In genomic region chr17:6781273-6781672, GRCm38 (mm10) we compare ENCODE assay signal across 8 mouse cellular contexts. TPM values are rescaled to one million over a fixed set of nuclear protein-coding genes. Genes with fewer than 3 reads are reported as not detected.
DNase-seq lines count a peak whose midpoint lies in the region; ATAC-seq and TF ChIP-seq lines count a peak whose summit lies in the region.

No protein-coding gene starts in this region.

- no peak for TF ChIP-seq CTCF in kidney, postnatal 0 days (IDR thresholded peaks at IDR 0.05; ENCODE audit: low read depth)
- TF ChIP-seq CTCF in cortical plate, adult 2 months (IDR thresholded peaks at IDR 0.05; ENCODE audit: extremely low read depth, insufficient read depth, low read length) = no peak
- TF ChIP-seq CTCF in hindbrain, postnatal 0 days (IDR thresholded peaks at IDR 0.05; ENCODE audit: low read depth) = no peak

- peak overlapping the region; percentile 87 for H3K4me2 ChIP-seq in kidney, postnatal 0 days (ENCODE audit: low read length)
- peak overlapping the region; percentile 97 for H3K4me2 ChIP-seq in hindbrain, postnatal 0 days (ENCODE audit: low read depth, low read length)
- peak overlapping the region; percentile 94 for H3K4me2 ChIP-seq in neural tube, embryonic 12.5 days (replicated peaks)

- no peaks in the 10 kb centered on the region for H3K36me3 ChIP-seq in kidney, postnatal 0 days (ENCODE audit: insufficient read depth, low read length)
- no peaks in the 10 kb centered on the region for H3K36me3 ChIP-seq in hindbrain, postnatal 0 days (ENCODE audit: insufficient read depth, low read length)
- H3K36me3 ChIP-seq in neural tube, embryonic 12.5 days = no peaks in the 10 kb centered on the region

- TF ChIP-seq POLR2A in cortical plate, adult 2 months (IDR thresholded peaks at IDR 0.05; ENCODE audit: extremely low read depth, insufficient read depth, low read length) = no peak

- DNase-seq in kidney, postnatal 0 days (ENCODE audit: low spot score) = no peak
- DNase-seq in kidney, adult 18-20 months = no peak
- DNase-seq in hindbrain, postnatal 0 days (ENCODE audit: low spot score) = no peak
- DNase-seq in frontal cortex, postnatal 25 days (ENCODE audit: low spot score in 2 of 2) = no peak
- DNase-seq in left cerebral cortex, postnatal 4 days = no peak

- H3K27ac ChIP-seq in kidney, postnatal 0 days = peak overlapping the region; percentile 85
- H3K27ac ChIP-seq in cortical plate, adult 2 months (ENCODE audit: insufficient read depth, low read length) = no peak overlapping the region
- H3K27ac ChIP-seq in hindbrain, postnatal 0 days = no peak overlapping the region
- H3K27ac ChIP-seq in neural tube, embryonic 12.5 days = no peak overlapping the region

- no peaks in the 10 kb centered on the region for H3K27me3 ChIP-seq in kidney, postnatal 0 days (ENCODE audit: insufficient read depth, low read length)
- no peaks in the 10 kb centered on the region for H3K27me3 ChIP-seq in hindbrain, postnatal 0 days (ENCODE audit: insufficient read depth, low read length)
- H3K27me3 ChIP-seq in neural tube, embryonic 12.5 days (replicated peaks) = peaks cover 5% of the 10 kb centered on the region

- H3K9me3 ChIP-seq in kidney, postnatal 0 days (replicated peaks; ENCODE audit: low read length) = no peaks in the 10 kb centered on the region
- H3K9me3 ChIP-seq in hindbrain, postnatal 0 days (ENCODE audit: low read length) = no peaks in the 10 kb centered on the region
- H3K9me3 ChIP-seq in neural tube, embryonic 12.5 days = no peaks in the 10 kb centered on the region

- H3K4me3 ChIP-seq in kidney, postnatal 0 days (replicated peaks; ENCODE audit: low read depth, low read length) = peak overlapping the region; percentile 88
- peak overlapping the region; percentile 70; the same call in 1 of the 2 replicates for H3K4me3 ChIP-seq in cortical plate, adult 2 months (ENCODE audit: insufficient read depth, low read length)
- H3K4me3 ChIP-seq in hindbrain, postnatal 0 days (ENCODE audit: low read length) = peak overlapping the region; percentile 72
- peak overlapping the region; percentile 25 for H3K4me3 ChIP-seq in neural tube, embryonic 12.5 days

- peaks cover 13% of the 10 kb centered on the region for H3K4me1 ChIP-seq in kidney, postnatal 0 days (replicated peaks; ENCODE audit: insufficient read depth, low read length)
- H3K4me1 ChIP-seq in cortical plate, adult 2 months (ENCODE audit: control insufficient read depth, insufficient read depth, low read length) = no peaks in the 10 kb centered on the region
- peaks cover 14% of the 10 kb centered on the region; the same call in 1 of the 2 replicates for H3K4me1 ChIP-seq in hindbrain, postnatal 0 days (ENCODE audit: insufficient read depth, low read length)
- peaks cover 39% of the 10 kb centered on the region for H3K4me1 ChIP-seq in neural tube, embryonic 12.5 days

- intact Hi-C loops in left cerebral cortex, postnatal 4 days (cut with DNase I) = loop anchor here (10.0 kb wide), 1 partner anchor 104 kb away; no protein-coding TSS in a partner anchor

- 40% methylated on average over 6 of the region's 6 CpGs for WGBS in kidney, postnatal 0 days
- 37% methylated on average over 6 of the region's 6 CpGs for WGBS in hindbrain, postnatal 0 days
- WGBS in neural tube, embryonic 12.5 days = 43% methylated on average over 6 of the region's 6 CpGs

- no peak for ATAC-seq in kidney, postnatal 0 days (replicated peaks; ENCODE audit: low FRiP score, low read depth)
- no peak for ATAC-seq in hindbrain, postnatal 0 days
- ATAC-seq in neural tube, embryonic 12.5 days (ENCODE audit: low FRiP score, low read depth) = no peak
- ATAC-seq in megakaryocyte progenitor cell, adult 5-6 weeks (replicated peaks; ENCODE audit: poor library complexity) = no peak

- H3K9ac ChIP-seq in kidney, postnatal 0 days (ENCODE audit: low read depth, low read length) = peak overlapping the region; percentile 91; the same call in 1 of the 2 replicates
- no peak overlapping the region for H3K9ac ChIP-seq in hindbrain, postnatal 0 days (replicated peaks; ENCODE audit: low read length)
- no peak overlapping the region for H3K9ac ChIP-seq in neural tube, embryonic 12.5 days

RNA-seq across cellular contexts. Expression of gene Ezr, which starts 1.3 kb away (rescaled TPM):
- polyA plus RNA-seq in kidney, postnatal 0 days (2015; fragmentation: Nextera tagmentation; extraction: Ambion mirVana) = 281 and 313 TPM in 2 replicates
- 53.2 and 56.4 TPM in 2 replicates for polyA plus RNA-seq in cortical plate, adult 2 months (2012; rRNA removed)
- total RNA-seq in hindbrain, postnatal 0 days (2014; rRNA removed) = 44.7 and 52.6 TPM in 2 replicates
- 62.4 and 72.7 TPM in 2 replicates for polyA plus RNA-seq in hindbrain, postnatal 0 days (2015; fragmentation: Nextera tagmentation; extraction: Ambion mirVana)
- 67.1 and 87.8 TPM in 2 replicates for polyA plus RNA-seq in neural tube, embryonic 12.5 days (2016; fragmentation: Nextera tagmentation; extraction: Ambion mirVana)
- total RNA-seq in left cerebral cortex, postnatal 4 days (2021) = 10 to 100 TPM; 17.4 to 19.9 TPM
- total RNA-seq in megakaryocyte progenitor cell, adult 5-6 weeks (2015) = 43.8 and 45.3 TPM in 2 replicates
- total RNA-seq in megakaryocyte progenitor cell, adult 5-6 weeks (2017) = 118 and 129 TPM in 2 replicates

Comparison
In these comparisons a context has a peak if more than half of its experiments do, and no peak if none do; other contexts are left out.
1. H3K4me3 ChIP-seq: peak in every context shown above with its lines; median percentile 88 in kidney, postnatal 0 days; 72 in hindbrain, postnatal 0 days; 70 in cortical plate, adult 2 months; 25 in neural tube, embryonic 12.5 days.